Mouse (Mus musculus) right cerebral cortex, postnatal 14 days (tissue): ENCODE results near the gene Cdca3.

Experiments used
- DNase-seq: peaks from one replicate; pipeline ENCODE4 v3.0.0; 2022

Cdca3 gene

GRCm38 (mm10) chr6:124836411-124836810, 7.1 kb downstream of the Cdca3 start:
- DNase-seq: no peak

- DNase-seq: no peak
These were observed 10.5 kb downstream of the Cdca3 start for GRCm38 (mm10) chr6:124839805-124840204.

GRCm38 (mm10) chr6:124840241-124841167, 11.2 kb downstream of the Cdca3 start, which contains the start of gene Gnb3:
TSS of gene Gnb3 (minus strand) at chr6:124840275.
- no peak for DNase-seq

GRCm38 (mm10) chr6:124847305-124847704, 18.0 kb downstream of the Cdca3 start:
- peak; percentile 92 for DNase-seq

GRCm38 (mm10) chr6:124850535-124850934, 21.2 kb downstream of the Cdca3 start:
- DNase-seq: no peak

- no peak for DNase-seq
These were observed 25.3 kb downstream of the Cdca3 start for GRCm38 (mm10) chr6:124854647-124855046.

- DNase-seq: peak; percentile 55
These were observed 27.0 kb downstream of the Cdca3 start for GRCm38 (mm10) chr6:124856321-124856720.

GRCm38 (mm10) chr6:124856916-124857839, 27.8 kb downstream of the Cdca3 start, which contains the start of gene P3h3:
TSS of gene P3h3 (minus strand) at chr6:124857752.
- DNase-seq: peak; percentile 85

- no peak for DNase-seq
These were observed 28.6 kb downstream of the Cdca3 start for GRCm38 (mm10) chr6:124857840-124858530.

- no peak for DNase-seq
These were observed 29.4 kb downstream of the Cdca3 start for GRCm38 (mm10) chr6:124858561-124859318.

GRCm38 (mm10) chr6:124859725-124860124, 30.4 kb downstream of the Cdca3 start:
- DNase-seq: peak; percentile 92

- DNase-seq: no peak
These were observed 31.2 kb downstream of the Cdca3 start for GRCm38 (mm10) chr6:124860511-124860910.

- DNase-seq: no peak
These were observed 31.9 kb downstream of the Cdca3 start for GRCm38 (mm10) chr6:124861266-124861665.

GRCm38 (mm10) chr6:124861802-124862201, 32.5 kb downstream of the Cdca3 start:
- DNase-seq: no peak

- peak; percentile 43 for DNase-seq
These were observed 33.2 kb downstream of the Cdca3 start for GRCm38 (mm10) chr6:124862406-124863124.

GRCm38 (mm10) chr6:124863125-124863657, 33.8 kb downstream of the Cdca3 start:
- DNase-seq: no peak

- peak; percentile 76 for DNase-seq
These were observed 34.4 kb downstream of the Cdca3 start, which contains the start of gene Gpr162 for GRCm38 (mm10) chr6:124863658-124864298. TSS of gene Gpr162 (minus strand) at chr6:124863983.

GRCm38 (mm10) chr6:124865766-124866362, 36.5 kb downstream of the Cdca3 start:
- DNase-seq: no peak

GRCm38 (mm10) chr6:124866560-124866959, 37.2 kb downstream of the Cdca3 start:
- DNase-seq: no peak

- DNase-seq: no peak
These were observed 45.0 kb downstream of the Cdca3 start for GRCm38 (mm10) chr6:124874348-124874747.
